Mouse (Mus musculus) c-Kit-positive CD71-positive TER-119-positive erythroid progenitor cells, embryonic 14.5 days (primary cell): ENCODE data around the gene Arhgap23.

Experiments
- DNase-seq: peaks from one replicate; pipeline ENCODE4 v3.0.0-alpha.2; 2013; ENCODE audit warnings: low spot score

The Arhgap23 gene

DNA sequence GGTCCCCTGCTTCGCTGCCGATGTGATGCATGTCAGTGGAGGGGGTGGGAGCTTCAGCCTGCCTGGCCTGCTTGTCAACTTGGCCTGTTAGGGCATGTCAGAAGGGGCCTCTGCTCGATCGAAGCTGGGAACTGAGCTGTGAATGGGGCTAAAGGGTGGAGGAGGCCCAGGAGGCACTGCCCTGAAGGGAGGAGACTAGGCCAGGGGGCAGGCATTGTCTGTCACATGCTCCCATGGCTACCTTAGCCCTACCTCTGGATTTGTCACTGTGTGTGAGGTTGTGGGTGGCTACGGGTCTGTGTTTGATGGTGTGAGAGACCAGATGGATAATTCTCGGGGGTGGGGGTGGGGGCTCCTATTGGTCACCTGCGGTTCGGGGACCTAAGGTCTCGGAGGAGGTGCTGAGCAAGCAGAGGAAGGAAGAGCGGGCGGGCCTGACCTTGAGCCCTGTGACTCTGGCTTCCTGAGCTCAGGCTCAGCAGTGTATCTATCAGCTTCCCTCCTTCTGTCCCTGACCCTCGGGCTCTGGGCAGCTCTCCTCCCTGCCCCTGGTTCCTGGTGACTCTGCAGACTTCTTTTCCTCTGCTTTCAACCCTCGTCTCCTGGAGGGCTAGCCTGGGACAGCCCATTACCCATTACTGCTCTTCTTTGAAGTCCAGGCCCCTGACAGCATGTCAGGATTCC, 20.6 kb downstream of the Arhgap23 start:
- DNase-seq: no peak

DNA sequence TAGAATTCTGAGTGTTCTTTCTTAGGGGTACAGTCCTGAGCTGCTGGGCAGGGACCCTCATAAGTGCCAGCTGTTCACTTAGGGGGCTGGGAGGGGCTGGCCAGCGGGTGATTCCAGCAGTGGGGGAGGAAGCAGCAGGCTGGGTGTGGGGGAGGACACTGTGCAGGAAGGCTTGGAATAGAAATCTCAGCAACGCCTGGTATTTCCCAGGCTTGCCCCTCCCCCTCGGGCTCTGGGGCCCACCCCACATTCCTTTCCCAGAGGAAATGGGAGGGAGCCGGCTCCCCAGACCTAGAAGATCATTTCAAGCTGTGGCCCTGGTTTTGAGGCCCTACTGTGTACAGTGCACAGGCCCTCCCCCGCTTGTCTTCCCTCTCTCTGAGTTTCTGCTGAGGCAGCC, 22.4 kb downstream of the Arhgap23 start:
- no peak for DNase-seq

DNA sequence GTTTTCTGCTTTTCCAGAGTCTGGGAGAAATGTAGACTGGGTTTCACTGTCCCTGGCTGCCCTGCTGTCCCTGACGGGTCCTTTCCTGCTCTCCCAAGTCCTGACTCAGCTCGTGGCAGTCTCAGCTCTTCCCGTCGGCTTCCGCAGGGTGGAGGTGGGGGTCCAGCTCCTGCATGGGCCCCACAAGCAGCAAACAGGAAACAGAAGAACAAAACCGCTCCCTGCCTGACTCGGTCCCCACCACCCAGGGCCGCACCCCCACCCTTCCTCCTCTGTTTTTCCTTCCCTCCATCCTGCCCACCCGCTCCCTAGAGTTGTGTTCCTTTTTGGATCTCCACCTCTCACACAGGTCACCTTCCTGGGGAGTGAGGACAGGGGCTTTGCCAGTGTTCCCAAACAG, 23.5 kb downstream of the Arhgap23 start:
- no peak for DNase-seq

DNA sequence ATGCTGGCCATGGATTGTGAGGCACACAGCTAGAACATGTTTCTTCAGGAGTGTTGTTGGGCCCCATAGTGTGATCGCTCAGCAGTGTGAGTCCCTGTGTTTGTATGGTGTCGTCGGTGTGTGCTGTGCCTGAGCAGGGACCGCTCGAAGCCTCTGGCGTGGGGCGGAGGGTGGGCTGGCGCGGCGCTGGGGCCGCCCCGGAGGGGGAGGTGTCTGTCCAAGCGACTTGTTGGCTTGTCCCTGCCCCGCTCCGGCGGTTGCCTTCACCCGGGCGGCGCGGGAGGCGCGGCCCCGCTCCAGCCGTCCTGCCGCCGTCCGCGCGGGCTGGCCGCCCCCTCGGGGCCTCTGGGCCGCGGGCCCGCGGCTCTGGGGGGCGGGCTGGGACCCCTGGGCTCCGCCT, 24.6 kb downstream of the Arhgap23 start:
- no peak for DNase-seq

DNA sequence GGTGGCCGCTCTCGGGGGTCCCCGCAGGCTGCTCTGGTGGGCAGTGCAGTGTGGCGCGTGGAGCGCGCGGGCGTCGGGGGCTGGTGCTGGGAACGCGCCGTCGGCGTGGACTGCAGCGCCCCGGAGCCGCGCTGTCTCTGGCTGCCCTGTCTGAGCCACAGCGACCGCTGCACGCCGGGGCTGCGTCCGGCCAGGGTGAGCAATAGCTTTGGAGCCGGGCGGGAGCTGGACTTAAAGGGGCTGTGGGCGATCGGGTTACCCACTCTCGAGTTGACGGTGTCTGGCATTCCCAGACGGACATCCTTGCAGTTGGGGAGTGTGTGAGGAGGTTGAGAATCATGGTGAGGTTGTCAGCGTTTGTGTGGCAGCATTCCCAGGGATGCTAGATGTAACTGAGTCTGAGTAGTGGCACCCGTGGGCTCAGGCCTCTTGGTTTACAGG, 25.1 kb downstream of the Arhgap23 start:
- no peak for DNase-seq

DNA sequence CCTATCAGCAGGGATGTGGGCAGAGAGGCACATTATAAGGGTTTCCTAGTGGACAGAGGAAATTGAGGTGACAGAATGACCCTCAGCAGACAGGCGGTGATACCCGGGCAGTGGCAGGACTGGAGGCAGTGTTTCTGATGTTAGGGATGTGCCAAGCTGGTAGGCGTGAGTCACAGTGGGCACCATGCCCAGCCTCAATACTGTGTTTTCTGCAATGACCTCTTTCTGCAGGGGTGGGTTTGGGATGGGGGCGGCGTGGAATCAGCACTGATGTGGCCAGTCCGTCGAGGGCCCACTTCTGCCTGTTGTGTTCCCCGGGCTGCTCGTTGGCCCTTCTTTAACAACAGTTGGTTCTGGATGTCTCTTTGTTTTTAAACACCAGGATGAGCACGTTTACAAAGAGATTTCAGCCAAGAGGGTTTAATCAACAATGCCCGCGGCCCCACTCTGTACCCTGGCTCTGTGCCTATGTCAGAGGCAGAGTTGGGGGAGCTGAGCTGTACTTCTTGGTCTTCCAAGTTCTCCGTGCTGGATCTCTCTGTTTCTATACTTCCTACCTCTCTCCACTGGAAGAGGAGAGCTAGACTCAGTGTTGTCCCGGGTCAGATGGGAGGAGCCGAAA, 25.8 kb downstream of the Arhgap23 start:
- no peak for DNase-seq

DNA sequence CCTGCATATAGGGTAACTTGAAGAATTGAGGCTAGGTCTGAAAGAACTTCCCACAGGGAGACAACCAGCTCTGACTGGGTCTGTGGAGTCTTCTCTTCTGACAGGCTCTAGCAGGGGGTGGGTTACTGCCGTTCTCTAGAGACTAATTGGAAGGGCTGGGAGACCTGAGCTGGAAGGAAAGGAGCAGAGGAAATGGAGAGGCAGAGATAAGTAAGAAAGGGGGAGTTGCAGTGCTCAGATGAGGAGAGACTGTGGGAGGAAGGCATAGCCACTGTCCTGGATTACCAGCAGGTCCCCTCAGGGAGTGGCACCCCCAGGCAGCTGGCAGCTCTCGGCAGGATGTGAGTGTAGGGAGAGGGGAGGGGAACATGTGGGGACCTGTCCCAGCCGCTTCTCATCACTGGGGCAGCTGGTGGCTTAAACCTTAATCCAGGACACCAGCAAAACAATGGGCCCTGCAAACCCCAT, 26.4 kb downstream of the Arhgap23 start:
- DNase-seq: no peak

DNA sequence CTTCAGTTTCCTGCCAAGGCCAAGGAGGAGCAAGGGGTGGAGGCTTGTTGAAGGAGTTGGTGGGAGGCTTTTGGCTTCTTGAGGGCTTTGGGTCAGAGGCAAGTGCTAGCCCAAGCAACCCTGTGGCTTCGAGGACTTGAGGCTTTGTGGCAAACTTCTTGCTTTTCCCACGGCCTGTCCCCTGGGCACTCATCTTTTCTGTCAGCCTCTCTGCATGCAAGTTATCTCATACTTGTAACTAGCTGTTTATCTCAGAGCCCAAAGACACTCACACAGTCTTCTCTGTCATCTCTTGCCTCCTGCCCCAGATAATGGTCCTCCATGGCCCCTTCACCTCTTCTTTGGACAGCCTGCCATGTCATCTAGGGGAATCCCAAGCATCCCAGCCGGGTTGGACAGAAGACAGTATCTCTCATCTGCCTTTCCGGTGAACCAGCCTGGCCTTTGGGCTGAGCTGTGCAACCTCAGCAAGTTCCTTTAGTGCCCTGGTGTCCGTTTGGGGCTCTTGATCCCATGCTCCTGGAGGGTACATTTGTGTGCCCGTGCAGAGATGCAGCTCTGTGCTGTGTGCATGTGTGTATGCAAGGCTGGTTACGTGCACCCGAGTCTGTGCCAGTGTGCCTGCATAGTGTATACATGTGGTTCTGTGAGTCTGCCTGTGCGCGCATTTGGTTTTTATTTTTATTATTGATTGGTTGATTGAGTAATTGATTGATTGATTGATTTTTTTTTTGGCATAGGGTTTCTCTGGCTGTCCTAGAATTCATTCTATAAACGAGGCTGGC, 27.8 kb downstream of the Arhgap23 start:
- DNase-seq: peak; percentile 73

DNA sequence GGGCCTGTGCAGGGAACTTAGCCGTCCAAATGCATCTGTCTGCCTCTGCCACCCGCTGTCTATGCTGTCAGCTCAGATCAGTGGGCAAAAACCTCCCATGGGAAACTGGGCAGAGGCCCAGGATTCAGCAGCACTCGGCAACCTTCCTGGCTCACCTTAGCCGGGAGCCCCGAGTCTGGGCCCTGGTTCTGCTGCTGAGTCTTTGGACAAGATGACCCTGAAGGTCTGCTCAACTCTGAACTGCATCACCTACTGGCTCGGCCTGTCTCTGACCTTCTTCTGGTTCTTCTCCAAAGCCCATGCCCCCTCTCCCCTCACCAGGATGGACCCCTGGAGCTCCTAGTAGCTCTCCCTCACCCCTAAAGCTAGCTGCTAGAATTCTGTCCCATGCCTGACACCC, 30.3 kb downstream of the Arhgap23 start:
- no peak for DNase-seq

DNA sequence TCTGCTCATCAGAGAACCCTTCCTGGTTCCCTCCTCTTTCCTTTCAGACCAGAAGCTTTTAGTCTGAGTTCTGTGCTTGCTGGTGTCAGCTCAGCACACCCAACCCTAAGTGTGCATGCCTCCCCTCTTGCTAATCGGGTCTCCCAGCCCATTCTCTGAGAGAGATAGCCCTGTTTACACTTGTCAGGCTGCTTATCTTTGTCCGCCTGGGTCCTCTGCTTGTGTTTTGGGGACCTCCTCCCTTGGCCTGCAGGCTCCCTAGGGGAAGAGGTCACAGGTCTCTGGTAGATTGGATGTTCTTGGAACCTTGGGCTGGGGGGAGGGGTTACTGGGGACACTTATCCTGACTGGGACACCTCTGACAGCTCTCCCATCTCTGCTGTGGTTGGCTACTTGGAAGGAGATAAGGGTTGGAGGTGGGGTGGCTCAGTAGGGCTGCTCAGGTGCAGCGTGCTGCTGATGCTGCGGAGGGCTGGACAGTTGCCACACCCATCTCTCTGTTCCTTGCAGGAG, 30.7 kb downstream of the Arhgap23 start:
- DNase-seq: peak; percentile 95

DNA sequence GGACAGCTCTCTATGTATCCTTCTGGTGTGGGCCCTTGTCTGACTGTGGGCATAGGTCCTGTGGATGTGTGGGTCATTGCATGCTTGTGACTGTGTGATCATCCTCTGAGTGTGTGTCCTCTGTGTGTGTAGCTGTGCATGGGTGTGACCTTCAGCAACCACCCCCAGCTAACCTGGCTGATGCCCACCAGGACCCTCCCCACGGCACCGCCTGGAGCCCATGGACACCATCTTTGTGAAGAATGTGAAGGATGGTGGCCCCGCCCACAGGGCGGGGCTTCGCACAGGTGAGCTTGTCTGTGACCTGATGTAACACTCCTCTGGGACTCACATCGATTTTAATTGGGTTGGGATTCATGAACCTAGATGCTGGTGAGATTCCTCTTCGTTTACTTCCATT, 32.6 kb downstream of the Arhgap23 start:
- no peak for DNase-seq

DNA sequence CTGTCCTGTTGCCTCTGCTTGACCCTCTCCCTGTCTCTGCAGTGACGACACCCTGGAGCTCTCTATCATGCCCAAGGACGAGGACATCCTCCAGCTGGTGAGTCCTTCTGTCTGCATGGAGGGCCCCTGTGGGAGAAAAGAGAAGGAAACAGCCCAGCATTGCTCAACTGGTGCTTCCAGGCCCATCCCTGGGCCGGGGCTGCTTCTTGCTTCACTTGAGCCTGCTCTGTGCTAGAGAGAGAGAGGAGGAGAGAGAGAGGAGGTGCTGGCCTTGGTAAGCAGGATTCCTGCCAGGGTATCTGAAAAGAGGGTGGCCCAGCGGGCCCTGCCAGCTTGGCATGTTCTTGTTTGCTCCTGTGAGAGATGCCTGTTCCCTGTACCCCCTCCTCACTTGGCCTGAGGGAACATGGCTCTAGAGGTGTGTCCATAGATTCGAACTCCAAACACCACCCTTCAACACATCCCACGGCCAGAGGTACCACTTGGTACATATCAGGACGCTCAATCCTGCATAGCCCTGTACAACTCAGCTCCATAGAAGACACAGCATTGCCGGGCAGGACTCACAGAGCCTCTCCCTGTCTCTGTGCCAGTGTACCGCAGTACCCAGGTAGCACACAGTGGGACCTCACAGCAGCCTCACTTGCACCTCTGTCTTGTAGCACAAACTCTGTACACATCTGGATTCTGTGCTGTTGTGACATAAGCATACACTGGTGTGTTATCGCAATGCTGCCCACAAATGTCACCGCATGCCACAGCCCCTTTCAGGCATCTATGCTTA, 33.5 kb downstream of the Arhgap23 start:
- no peak for DNase-seq

DNA sequence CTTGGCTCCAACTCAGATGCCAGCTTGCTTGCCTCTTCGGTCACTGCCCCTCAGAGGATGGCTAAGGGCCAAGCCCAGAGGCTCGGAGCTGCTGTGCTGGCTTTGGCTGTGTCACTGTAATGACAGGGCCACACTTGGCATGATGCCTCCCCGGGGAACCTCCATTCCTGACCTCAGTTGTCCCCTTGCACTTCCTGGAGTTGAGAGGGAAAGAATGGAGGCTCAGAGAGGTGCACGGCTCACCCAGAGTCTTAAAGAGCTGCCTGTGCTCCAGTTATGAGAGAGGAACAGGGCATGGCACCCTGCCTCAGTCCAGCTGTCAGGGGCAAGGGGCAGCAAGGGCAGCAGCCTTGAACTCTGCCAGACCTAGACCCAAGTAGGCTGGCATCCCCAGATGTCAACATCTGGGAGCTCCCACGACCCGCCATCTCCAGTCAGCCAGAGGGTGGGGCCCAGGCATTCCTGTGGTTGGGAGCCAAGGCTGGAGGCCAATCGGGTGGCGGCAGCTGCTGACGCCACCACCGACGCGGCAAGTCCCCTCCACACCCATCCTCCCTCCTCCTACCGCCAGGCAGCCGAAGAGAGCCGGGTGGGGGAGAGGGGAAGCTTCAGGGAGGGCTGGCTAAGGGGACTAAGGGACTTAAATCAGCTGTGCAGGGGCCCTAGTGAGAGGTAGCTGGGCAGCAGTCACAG, 34.4 kb downstream of the Arhgap23 start:
- DNase-seq: no peak

DNA sequence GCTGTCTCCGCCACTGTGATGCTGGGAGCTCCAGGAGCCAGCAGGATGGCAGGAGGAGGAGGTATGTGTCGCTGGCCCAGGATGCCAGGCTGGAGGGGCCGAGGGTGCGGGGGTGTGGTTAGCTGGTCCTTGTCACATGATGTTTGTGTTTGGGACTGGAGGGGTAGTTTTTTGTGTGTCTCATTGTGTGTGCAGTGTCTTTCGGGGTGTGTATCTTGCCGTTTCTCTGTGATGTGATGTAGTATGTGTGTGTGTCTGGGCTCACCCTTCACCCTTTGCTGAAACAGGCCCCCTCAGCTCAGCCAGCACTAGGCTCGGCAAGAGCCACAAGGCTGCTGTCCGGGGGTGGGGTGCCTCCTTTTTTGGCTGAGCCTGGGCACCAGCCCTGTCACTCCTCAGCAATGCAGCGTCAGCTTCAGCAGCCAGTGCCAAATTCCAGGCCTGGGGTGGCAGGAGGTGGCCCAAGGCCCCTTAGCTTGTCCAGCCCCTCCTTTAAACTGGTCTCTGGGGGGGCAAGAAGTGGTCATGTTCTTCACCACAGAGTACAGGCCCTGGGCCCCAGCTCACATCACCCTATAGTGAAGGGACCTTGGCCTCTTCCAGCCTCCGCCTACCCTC, 35.1 kb downstream of the Arhgap23 start:
- no peak for DNase-seq

DNA sequence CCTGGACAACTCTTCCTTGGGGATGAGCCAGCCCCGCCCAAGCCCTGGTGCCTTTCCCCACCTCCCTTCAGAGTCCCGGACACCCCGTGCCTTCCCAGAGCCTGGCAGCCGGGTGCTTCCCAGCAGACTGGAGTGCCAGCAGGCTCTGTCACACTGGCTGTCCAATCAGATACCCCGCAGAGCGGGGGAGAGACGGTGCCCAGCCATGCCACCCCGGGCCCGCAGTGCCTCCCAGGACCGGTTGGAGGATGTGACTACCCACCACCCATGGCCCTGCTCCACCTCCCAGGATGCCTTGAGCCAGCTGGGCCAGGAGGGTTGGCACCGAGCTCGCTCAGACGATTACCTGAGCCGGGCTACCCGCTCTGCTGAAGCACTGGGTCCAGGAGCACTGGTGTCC, 36.3 kb downstream of the Arhgap23 start:
- no peak for DNase-seq

DNA sequence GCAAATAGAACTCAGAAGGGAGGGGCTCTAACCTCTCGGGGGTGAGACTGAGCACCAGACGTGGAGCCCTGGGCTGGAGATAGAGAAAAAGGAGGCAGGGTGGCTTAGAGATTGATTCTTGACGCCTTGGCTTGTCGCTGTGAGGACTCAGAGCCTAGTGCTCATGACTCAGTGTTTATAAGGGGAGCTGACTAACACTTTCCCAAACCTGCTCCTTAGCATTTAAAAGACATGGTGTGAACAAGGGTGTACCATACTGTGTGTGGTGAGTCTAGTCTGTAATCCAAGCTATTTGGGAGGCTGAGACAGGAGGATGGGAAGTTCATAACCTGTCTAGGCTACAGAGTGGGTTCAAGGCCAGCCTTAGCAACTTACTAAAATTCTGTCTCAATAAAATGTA, 41.8 kb downstream of the Arhgap23 start:
- no peak for DNase-seq

DNA sequence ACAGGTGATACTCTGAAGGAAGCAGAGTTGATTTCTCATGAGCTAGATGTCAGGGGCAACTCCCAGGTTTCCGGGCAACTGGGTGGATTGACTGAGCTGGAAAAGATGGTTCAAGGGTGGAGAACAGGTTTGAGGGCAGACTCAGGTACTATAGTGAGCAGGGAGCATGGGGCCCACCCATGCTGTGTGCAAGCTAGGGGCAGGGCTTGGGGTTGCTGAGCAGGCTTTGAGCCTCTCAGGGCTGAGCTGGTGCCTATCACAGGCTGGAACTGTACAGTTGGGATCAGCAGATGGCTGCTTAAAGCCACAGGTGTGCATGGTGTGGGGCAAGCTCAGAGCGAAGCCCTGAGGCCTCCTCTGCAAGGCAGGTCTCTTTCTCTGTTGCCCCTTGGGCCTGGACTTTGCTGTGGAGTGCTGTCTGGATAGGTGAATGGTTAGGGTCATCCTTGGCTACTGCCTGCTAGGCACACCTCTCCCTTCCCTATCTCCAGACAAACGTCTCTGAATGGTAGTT, 46.0 kb downstream of the Arhgap23 start:
- no peak for DNase-seq

DNA sequence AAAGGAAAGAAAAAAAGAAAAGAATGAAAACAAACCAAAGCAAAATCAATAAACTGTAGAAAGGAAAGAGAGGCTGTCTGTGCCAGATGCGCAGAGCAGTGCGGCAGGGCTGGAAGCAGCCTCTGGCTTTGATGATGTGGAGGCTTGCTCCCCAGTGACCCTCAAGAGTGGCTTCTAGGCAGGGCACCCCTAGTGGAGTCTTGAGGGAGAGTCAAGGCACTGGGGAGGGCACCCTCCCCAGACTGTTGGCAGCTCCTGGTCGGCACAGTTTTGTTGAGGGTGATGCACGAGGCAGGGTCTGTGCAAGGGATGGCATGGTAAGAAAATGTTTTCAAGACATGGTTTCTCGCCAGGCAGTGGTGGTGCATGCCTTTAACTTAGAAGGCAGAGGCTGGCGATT, 47.2 kb downstream of the Arhgap23 start:
- no peak for DNase-seq

DNA sequence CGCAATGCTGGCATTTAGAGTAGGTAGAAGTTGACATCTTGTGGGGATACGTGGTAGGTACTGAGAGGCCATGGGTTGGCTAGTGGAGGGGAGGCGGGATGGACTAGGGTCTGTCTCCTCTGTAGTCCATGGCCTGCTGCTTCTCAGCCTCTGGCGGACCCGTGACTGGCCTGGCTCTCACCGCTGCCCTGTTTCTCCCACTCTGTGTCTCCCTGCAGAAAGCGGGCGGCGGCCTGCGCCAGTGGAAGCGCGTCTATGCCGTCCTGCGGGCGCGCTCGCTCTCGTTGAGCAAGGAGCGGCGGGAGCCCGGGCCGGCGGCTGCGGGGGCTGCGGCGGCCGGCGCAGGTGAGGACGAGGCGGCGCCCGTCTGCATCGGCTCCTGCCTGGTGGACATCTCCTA, 47.8 kb downstream of the Arhgap23 start:
- no peak for DNase-seq

DNA sequence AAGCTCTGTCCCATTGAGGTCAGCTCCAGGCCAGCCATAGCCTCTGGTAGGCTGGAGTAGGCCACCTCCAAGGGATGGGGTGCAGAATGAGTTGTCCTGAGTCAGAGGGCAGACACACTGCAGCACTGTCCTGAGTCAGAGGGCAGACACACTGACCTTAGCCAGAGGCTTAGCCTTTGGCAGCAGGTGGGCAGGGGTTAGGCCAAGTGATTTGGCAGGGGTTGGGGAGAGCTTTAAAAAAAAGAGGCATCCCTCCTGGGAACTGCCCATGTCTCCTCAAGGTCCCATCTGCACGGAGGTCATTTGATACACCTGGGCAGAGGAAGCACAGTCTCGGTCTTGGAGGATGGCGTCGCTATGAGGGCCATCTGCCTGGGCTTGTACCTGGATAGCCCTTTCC, 48.7 kb downstream of the Arhgap23 start:
- DNase-seq: no peak

DNA sequence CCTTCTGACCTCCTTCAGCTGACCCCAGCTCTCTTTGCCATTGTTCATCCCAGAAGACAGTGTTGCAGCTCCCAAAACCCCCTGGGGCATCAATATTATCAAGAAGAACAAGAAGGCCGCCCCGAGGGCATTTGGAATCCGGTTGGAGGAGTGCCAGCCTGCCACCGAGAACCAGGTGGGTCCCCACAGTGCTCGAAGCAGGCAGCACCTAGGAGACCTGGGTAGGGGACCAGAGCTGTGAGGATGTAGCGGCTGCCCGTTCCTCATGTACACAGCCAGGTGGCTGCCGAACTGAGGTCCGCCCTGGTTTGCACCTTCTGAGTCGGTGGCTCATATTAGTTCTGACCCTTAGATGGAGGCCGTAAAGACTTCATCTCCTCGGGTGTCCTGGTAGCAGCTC, 50.6 kb downstream of the Arhgap23 start:
- DNase-seq: no peak
